Mouse (Mus musculus) heart, adult 2 months (tissue): ENCODE measurements around the gene Cmtm8.

ENCODE experiments used
- CTCF ChIP-seq: fragments of 200-600 bp; IDR thresholded peaks from 2 replicates; pipeline ENCODE4 v1.8.1; 2022; ENCODE audit warnings: antibody characterized with exemption, mild to moderate bottlenecking, moderate library complexity
- EP300 ChIP-seq: fragments of 200-500 bp; IDR thresholded peaks from 2 replicates; pipeline ENCODE4 v1.6.1; 2011; ENCODE audit warnings: low read depth, low read length, control low read depth; ENCODE audit not compliant: insufficient read depth
- POLR2A ChIP-seq: fragments of 200-500 bp; IDR thresholded peaks from 2 replicates; pipeline ENCODE4 v1.6.1; 2011; ENCODE audit warnings: mild to moderate bottlenecking, low read depth, low read length, control low read depth; ENCODE audit not compliant: insufficient read depth

DNA sequence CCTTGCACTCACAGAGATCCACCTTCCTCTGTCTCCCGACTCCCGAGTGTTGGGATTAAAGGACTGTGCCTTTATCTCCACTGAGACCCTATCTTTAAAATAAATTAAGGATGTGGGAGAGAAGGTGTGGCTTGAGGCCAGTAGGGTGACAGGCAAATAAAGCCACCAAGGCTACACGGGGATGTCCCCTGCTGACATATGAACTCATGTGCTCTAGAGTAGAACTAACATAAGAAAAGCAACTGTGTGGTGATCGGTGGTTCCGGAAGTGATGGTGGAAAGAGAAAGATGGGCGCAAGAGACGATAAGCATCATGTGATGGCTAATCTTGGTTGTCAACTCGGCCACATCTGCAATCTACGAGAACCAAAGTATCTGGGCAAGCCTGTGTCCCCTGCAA lies 91.6 kb downstream of the Cmtm8 start:
- TF ChIP-seq POLR2A (no peak), CTCF (no peak), EP300 (no peak)
